ENCODE assay signal across 11 mouse cellular contexts in the genomic region with DNA sequence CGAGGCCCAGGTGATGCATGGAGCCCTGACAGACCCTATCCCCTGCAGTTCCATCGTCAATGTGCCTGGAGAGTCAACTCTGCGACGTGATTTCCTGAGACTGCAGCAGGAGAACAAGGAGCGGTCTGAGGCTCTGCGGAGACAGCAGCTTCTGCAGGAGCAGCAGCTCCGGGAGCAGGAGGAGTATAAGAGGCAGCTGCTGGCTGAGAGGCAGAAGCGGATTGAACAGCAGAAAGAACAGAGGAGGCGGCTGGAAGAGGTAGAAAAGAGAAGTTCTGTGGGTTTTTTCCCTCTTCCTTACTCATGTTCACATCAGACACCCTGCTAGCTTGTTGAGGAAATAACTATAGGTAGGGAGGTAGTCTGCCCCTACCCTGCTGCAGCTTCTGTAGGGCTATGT.
"Had no signal": no experiment of that assay in that cellular context is flagged by ENCODE, and none has a peak within 500 bp of the region (broad histone marks: within the 10 kb centered on the region; RNA-seq: fewer than 3 reads in every experiment).

No protein-coding gene starts in this region.

- H3K27ac ChIP-seq: limb, embryonic 10.5 days; liver, embryonic 15.5 days; neural tube, embryonic 15.5 days had no signal

- DNase-seq: kidney, adult 11 months; kidney, postnatal 10 days; kidney, postnatal 4 days; lung, adult 2 months; lung, postnatal 36 days; midbrain, embryonic 14.5 days; thymus, postnatal 36 days had no signal

- H3K4me3 ChIP-seq: limb, embryonic 10.5 days; liver, embryonic 15.5 days; myocyte; neural tube, embryonic 15.5 days had no signal
